Mouse (Mus musculus) kidney, adult 2 months (tissue): ENCODE results near the gene Slc6a15.

Experiments used
- CTCF ChIP-seq: fragments of 200-500 bp; conservative IDR thresholded peaks from 2 replicates; pipeline ENCODE4 v1.5.1; 2011; ENCODE audit warnings: low read depth, mild to moderate bottlenecking, control low read depth, low read length, moderate library complexity, mixed read lengths; ENCODE audit not compliant: insufficient read depth, insufficient read length
- POLR2A ChIP-seq: fragments of 200-500 bp; IDR thresholded peaks from one replicate; pipeline ENCODE4 v1.6.1; 2011; ENCODE audit warnings: low read depth, low read length, control low read depth

- no peak for TF ChIP-seq POLR2A
- TF ChIP-seq CTCF = no peak
Observed at GRCm38 (mm10) chr10:103321941-103322340, 45.6 kb upstream of the Slc6a15 start.
